Mouse (Mus musculus) left cerebral cortex, adult 2 months (tissue): ENCODE measurements at regions not wholly inside any gene's neighbourhood (a gene's known extent, or its start where the extent isn't known, plus 50 kb on each side); places are given as distances from the start of the nearest gene placed in this dataset.
A peak's percentile ranks its signal among the peaks of the same experiment; 100 is the strongest.

Experiments used
- DNase-seq, 2 experiments: peaks; one replicate each; pipeline ENCODE4 v3.0.0; 2021 to 2022; ENCODE audit warnings: low spot score in 2 of 2, mixed read lengths in 1 of 2; ENCODE audit errors: extremely low spot score in 1 of 2
- H3K27ac ChIP-seq: fragments of 200-600 bp; 2 replicates; pipeline ENCODE4 v1.8.1; 2022
- H3K4me3 ChIP-seq: fragments of 200-600 bp; 2 replicates; pipeline ENCODE4 v1.8.1; 2022
- CTCF ChIP-seq: fragments of 200-600 bp; IDR thresholded peaks from 2 replicates; pipeline ENCODE4 v1.8.1; 2022; ENCODE audit warnings: antibody characterized with exemption, mild to moderate bottlenecking, moderate library complexity
- intact Hi-C: fragments of 180-260 bp; cut with DNase I; formaldehyde crosslinking; loops from one replicate; pipeline ENCODE4 v1.15.1; 2025

DNA sequence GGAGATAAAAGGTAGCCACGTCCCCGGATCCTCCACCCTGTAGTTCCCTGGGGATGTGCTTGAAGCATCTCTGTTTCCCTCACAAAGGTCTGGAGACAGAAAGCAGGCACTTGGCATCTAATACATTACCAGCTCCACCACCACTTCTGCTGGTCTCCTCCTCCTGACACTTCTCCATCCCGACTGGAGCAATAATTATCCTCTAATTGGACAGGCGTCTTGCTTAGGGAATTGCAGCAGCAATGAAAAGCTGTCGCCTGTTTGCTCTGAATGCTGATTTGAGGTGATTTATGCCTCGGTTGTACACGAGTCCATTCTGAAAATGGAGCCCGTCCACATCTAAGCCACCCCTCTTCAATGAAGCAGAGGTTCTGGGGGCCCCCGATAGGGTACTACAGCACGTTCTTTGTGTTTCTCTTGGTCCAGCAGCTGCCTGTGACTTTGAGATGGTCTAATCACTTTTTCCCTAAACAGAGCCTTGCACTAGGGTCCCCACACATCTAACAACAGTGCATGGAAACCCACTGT lies 209.6 kb upstream of the Serp2 start:
- intact Hi-C loops = no loop called here

DNA sequence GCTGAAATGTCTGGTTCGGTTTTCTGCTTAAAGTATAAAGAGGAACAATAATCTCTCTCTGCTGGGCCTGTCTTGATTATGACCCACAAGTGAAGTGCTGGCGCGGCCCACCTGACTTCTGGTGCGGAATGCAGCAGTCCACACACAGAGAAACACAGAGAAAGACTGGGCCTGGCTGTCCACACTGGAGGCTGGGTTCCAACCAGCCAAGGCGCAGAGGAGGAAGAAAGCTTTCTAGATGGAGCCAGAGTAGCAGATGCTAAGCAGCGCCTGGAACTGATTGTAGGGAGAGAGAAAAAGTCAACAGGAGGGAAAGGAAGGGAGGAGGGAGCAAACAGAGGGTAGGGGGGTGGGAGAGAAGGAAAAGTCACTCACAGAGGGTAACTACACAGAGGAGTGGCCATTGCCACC lies 208.4 kb upstream of the Serp2 start:
- intact Hi-C loops = loop anchor here (2.0 kb wide), 1 partner anchor 110 kb away; no protein-coding TSS in a partner anchor
- Histone ChIP-seq H3K4me3 (no peak overlapping the region), H3K27ac (peak overlapping the region; percentile 81)
- TF ChIP-seq CTCF = no peak
- DNase-seq = peak in 1 of 2 experiments; percentile 54

More for the DNA sequence above, 209.6 kb upstream of the Serp2 start:
- Histone ChIP-seq H3K27ac (peak overlapping the region; percentile 81), H3K4me3 (no peak overlapping the region)
- no peak for TF ChIP-seq CTCF
- DNase-seq = no peak

DNA sequence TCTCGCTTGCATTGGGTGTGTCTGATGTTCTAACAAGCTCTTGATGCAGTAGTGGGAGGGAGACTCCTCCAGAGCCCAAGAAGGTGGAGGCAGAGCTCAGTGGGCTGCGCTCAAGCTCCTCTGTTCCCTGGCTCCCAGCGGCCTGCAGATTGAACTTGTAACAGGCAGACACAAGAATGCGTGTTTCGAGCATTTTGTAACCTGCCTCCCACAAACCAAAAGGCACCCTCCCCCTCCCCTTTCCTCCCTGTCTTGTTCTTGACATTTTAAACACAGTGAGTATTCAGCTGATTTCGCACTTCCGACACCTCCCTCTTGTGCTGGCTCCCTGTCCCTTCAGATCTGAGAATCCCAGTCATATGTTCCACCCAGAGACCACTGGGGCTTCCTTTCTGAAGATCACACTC lies 207.7 kb upstream of the Serp2 start:
- intact Hi-C loops = loop anchor here (1.0 to 5.0 kb wide), 6 partner anchors 14 to 243 kb away; partner anchors contain the start of gene Serp2
- no peak for TF ChIP-seq CTCF
- peak; percentile 58 to 66 for DNase-seq
- Histone ChIP-seq H3K27ac (peak overlapping the region; percentile 81), H3K4me3 (no peak overlapping the region)

DNA sequence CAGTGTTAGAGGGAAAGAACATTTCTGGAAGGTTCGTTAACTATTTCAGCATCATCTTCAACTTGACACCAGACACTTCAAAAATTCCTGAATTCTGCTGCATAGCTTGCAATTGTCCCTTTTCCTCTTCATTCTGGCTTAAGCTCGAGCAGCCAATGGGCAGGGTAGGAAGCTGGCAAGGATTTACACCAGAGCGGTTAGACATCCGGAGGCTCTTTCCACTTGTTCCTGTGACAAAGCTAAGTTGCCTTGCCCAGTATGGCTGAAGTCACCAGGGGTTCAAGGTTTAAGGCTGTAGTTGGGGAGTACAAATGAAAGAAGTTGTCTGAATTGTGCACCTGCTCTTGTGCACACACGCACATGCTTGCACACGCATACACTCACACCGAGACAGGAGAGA lies 206.8 kb upstream of the Serp2 start:
- peak overlapping the region; percentile 81 for H3K27ac ChIP-seq
- no peak for DNase-seq
- no peak overlapping the region for H3K4me3 ChIP-seq
- intact Hi-C loops = loop anchor here (5.0 kb wide), 3 partner anchors 106 to 244 kb away; partner anchors contain the start of gene Serp2
- TF ChIP-seq CTCF = no peak

DNA sequence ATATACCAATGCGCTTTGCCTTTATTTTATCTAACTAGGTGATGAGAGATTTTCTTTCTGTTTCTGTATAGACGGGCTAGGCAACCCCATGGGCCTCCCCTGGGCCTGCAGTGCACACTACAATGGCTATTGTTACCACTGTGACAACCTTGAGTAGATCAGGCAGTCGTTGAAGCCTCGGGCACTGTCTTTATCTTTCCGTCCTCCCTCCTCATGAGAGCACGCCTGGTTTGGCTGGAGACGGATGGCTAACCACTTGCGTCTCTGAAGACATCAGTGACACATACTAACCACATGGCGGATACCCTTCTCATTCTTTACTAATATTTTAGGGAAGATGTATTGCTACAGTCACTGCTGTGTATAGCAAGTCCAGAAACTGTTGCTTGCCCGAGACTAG lies 206.1 kb upstream of the Serp2 start:
- TF ChIP-seq CTCF = no peak
- Histone ChIP-seq H3K4me3 (no peak overlapping the region), H3K27ac (peak overlapping the region; percentile 81)
- DNase-seq = no peak
- intact Hi-C loops = loop anchor here (5.0 kb wide), 3 partner anchors 105 to 245 kb away; partner anchors contain the start of gene Serp2

DNA sequence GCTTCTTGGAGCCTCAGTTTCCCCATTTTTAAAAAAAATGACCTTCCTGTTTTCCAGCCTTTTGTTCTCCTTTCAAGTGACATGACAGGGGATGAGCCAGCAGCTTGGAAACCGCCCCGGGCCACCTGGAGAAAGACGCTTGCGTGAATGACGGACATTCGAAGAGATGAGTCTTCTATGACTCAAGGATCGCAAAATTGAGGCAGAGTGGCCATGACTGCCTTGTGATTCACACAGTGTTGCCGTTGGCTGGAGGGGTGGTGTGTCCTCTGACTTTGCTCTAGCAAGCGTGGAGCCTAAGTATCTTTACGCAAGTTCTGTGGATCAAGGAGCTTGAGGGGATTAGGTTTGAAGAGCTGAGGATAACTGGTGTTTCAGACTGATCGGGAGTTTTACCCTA lies 205.0 kb upstream of the Serp2 start:
- no peak for TF ChIP-seq CTCF
- H3K27ac ChIP-seq = peak overlapping the region; percentile 78
- intact Hi-C loops = loop anchor here (2.0 to 5.0 kb wide), 5 partner anchors 57 to 257 kb away; partner anchors contain the start of gene Serp2
- DNase-seq = no peak
- no peak overlapping the region for H3K4me3 ChIP-seq

DNA sequence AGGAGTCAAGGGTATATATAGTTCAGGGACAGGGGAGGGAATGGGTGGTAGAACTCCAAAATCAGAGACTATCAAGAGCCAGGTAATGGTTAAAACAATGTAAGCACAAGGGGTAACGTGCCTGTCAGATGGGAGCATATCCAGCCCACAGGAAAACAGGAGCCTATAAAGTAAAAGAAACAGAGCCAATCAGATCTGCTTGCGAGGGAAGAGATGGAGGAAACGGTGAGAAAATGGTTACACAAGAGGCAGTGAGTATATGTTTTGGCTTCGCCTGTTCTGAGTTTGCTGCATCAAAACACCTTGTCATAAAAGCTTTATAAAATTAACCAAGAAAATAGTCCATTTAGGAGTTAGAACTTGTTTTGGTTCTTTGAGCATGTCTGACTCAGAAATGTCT lies 204.6 kb upstream of the Serp2 start:
- no peak for DNase-seq
- intact Hi-C loops = loop anchor here (2.0 to 5.0 kb wide), 5 partner anchors 58 to 256 kb away; partner anchors contain the start of gene Serp2
- Histone ChIP-seq H3K4me3 (no peak overlapping the region), H3K27ac (peak overlapping the region; percentile 78)
- TF ChIP-seq CTCF = no peak

DNA sequence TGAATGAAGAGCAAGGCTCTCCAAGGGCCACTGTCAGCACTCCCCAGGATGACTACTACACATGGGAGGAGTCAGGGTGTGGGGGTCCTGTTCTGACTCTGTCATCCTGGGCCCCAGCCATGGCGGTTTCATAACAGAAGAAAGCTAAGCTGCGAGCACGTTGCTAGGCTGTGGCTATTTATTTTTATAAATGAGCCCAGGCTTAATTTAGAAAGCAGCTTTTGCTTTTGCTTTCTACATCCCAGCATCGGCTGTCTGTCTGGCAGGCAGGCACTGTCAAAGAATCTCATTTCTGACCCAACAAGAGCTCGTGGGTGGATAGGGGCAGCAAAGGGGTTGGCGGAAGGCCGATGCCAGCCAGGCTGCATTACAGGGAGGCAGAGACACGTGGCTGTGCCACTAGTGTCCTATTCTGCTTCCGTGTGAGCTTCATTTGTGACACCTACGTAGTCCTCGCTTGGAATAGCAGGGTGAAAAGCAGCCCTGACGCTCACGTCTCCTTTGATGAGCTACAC lies 203.9 kb upstream of the Serp2 start:
- intact Hi-C loops = loop anchor here (2.0 to 5.0 kb wide), 5 partner anchors 58 to 256 kb away; partner anchors contain the start of gene Serp2
- TF ChIP-seq CTCF = no peak
- Histone ChIP-seq H3K4me3 (no peak overlapping the region), H3K27ac (peak overlapping the region; percentile 78)
- peak; percentile 76 to 77 for DNase-seq

DNA sequence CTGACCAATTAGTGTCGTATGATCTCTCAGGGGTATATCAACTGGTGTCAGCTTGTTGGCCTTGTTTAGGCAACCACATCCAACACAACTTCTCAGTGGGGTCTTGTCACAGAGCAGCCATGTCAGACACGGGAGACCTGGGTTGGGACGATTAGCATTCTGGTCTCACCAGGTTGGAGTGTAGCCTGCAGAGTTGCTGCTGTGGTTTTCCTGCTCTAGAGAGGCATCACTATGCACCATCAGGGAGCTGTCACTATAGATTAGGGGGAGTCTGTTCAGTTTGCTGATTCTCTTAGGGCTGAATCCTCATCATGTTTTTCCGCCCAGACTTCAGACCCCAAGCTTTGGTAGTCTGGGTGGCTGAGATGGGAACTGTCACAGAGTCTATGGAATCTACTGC lies 202.7 kb upstream of the Serp2 start:
- H3K27ac ChIP-seq = peak overlapping the region; percentile 78; the same call in 1 of the 2 replicates

DNA sequence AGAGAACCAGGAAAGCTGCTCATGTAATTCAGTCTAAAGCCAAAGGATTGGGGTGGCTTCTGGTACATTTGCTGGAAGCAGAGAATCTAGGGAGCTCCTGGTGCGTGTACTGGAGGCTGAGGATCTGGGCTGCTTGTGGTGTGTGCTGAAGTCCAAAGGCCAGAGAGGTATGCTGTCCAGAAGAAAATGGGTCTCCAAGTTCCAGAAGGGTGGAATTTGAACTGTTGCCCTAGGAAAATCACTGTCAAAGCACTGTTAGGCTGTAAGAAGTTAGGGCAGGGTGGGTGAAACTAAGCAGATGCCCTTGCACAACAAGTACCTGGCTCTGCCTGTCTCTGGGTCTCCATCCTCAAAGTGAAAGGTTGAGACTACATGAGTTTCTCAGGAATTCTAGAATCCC lies 201.9 kb upstream of the Serp2 start:
- no peak for TF ChIP-seq CTCF
- peak overlapping the region; percentile 33 for H3K27ac ChIP-seq
- intact Hi-C loops = no loop called here
- H3K4me3 ChIP-seq = no peak overlapping the region
- no peak for DNase-seq

More for the DNA sequence above, 202.7 kb upstream of the Serp2 start:
- intact Hi-C loops = no loop called here
- no peak overlapping the region for H3K4me3 ChIP-seq
- no peak for DNase-seq
- no peak for TF ChIP-seq CTCF

DNA sequence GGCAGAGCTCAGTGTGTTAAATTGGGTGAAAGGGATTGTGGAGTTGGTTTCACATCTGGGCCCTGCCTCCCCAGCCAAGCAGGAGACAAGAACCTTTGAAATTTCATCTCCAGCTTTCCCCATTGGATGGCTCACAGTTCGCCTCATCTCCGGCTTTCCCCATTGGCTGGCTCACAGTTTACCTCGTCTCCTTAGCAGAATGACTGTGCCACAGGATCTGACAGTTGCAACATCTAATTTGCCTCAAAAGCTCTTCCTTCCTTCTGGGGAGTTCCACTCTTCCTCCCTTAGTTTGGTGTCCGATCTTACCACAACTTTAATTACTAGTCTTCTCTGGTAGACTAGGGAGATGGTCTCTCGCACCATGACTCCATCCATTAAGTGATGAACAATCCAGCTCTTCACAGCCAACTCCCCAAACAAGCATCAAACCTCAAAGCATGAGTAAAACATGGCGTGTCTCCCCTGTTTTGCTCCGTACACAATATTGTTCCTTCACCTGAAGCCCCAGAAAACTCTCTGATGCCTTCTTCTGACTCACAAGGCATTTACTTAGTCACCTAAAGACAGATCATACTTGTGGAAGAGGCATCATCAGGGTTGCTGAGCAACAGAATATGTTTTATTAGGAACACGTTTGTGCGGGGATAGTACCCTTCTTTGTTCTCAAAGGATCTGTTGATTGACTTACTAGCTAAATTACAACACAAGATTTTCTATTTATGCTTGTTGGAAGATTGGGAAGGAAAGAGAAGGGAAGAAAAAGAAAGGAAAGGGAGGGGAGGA lies 199.1 kb upstream of the Serp2 start:
- intact Hi-C loops = no loop called here
- no peak for DNase-seq
- Histone ChIP-seq H3K27ac (no peak overlapping the region), H3K4me3 (no peak overlapping the region)
- no peak for TF ChIP-seq CTCF

DNA sequence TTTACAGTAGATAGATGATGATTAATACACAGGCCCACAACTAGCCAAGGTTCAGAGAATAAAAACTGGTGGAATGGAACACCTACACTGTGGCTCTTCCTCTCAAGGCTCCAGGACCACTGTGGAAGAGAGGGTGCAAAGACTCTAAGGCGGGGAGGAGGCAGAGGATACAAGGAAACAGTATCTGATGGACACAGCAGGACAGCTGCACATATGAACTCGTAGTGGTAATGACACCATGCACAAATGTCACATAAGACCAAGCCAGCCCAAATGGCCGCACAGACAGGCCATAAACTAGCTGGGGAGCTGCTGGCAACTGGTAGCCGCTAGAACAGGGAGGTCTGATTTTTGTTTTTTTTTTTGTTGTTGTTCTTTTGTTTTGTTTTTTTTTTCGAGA lies 197.0 kb upstream of the Serp2 start:
- TF ChIP-seq CTCF = no peak
- DNase-seq = no peak
- intact Hi-C loops = no loop called here
- no peak overlapping the region for H3K4me3 ChIP-seq
- no peak overlapping the region for H3K27ac ChIP-seq
